Mouse (Mus musculus): ENCODE results near the gene Ttc30a2.

Gene Ttc30a2

DNA sequence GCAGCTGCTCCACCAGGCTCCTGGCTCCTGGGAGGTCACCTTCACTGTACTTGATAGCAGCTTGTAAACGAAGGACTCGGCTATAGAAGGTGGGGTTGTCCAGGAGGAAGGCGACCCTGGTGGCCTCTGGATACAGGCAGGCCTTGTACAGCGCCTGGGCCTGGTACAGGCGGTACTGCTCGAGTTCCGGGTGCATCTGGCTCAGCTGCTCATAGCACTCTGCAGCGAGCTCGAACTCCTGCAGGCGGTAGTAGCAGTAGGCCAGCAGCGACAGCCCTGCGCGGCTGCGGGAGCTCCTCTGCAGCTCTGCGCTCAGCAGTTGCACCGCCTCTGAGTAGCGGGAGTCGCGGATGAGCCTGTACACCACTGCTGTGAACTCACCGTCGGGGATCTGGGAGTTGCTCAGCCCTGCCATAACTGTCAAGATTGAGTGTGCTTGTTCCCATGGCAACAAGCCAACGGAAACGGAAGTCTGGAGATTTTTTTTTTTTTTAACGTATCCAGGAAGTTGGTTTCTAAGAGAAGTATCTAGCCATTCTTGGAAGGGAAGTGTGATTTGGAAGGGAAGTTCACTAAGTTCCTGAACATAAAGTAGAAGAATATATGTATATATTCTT is at the start of gene Ttc30a2:
Ttc30a2 (minus strand) TSS at position 419 of the 617 bp plus-strand sequence.
- DNase-seq (ENCODE audit: low spot score in 2 of 2), result peak; percentile 45 to 55

DNA sequence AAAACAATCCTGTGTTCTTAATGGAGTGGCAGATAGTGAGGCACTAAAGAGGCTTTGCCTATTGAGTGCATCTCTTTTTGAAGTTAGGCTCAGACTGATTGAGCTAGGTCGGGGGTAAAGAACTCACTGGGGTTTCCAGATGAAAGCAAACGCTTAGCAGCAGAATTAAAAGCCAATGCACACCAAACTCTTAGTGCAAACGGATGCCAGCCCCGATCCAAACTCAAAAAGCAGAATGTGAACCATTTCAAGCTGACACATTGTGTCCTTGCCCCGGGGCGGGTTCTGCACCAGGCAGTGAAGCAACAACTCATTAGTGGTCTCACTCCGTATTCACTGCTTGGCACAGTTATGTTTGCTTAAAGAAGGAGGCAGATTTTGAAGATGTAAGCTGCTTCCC is 38.9 kb upstream of the Ttc30a2 start:
- peak; percentile 43 for DNase-seq (ENCODE audit: low spot score in 2 of 2)

DNA sequence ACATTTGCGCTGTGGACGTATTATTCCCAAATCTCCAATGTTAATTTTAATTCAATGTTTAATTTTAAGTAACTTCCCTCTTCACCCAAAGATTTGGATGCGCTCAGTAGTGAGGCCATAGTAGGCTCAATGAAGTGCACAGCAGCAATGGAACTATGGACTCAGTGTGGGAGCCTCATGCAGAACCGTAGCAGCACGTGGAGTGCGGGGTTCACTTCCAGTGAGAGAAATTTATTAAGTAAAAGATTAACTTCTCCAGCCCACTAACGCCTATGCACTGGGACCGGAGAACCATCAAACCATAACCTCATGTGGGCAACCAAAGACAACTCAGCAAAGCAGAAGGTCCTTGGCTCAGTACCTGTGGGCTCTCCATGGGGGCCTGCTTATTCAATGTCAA is 38.2 kb upstream of the Ttc30a2 start:
- no peak for DNase-seq (ENCODE audit: low spot score in 2 of 2)

DNA sequence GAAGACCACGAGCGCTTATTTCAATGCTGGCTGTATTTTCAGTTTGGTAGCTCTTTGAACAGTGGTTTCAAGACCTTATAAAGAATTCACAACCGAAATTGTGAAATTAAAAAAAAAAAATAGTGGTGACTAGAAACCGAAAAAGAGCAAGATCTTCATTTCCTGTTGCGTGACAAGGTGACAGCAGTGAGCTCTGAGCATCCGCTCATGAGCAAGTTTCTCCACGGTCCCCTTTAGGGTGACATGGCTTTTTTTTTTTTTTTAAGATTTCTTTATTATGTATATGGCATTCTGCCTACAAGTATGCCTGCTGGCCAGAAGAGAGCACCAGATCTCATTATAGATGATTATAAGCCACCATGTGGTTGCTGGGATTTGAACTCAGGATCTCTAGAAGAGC is 37.5 kb upstream of the Ttc30a2 start:
- no peak for DNase-seq (ENCODE audit: low spot score in 2 of 2)

DNA sequence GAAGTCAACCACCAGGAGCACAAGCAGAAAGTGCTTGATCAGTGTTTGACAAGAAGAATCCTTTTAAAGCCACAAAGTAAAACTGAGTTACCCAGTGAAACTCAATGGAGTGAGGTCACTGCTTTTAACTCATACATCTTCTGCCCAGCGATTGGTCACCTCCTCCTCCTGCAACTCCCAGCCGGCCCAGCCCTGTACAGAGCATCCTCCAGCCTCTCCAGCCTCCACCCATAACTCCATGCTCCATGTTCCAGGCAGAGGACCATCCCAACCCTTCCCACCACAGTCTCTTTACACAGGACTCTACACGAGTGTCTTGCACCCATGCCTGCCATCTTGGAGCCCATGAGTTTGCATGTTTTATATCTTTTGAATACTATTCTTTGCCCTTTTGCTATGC is 36.7 kb upstream of the Ttc30a2 start:
- DNase-seq (ENCODE audit: low spot score in 2 of 2), result no peak

DNA sequence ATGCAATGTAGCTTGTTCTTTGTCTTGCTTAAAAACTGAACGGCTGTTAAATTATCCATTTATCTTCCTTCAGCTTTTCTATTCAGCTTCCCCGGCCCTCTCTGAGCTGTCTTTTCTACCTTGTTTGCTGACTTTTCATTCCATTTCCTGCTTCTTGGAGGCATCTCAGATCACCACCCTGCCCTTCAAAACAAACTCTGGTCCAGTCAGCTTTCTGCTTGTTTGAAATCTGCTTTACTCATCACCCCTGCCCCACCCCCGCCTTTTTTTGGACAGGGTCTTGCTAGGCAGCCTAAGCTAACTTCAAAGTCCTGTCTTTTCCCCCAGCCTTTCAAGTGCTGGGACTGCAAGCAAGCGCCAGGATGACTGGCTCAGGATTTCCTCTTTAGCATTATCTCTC is 28.2 kb upstream of the Ttc30a2 start:
- no peak for DNase-seq (ENCODE audit: low spot score in 2 of 2)

DNA sequence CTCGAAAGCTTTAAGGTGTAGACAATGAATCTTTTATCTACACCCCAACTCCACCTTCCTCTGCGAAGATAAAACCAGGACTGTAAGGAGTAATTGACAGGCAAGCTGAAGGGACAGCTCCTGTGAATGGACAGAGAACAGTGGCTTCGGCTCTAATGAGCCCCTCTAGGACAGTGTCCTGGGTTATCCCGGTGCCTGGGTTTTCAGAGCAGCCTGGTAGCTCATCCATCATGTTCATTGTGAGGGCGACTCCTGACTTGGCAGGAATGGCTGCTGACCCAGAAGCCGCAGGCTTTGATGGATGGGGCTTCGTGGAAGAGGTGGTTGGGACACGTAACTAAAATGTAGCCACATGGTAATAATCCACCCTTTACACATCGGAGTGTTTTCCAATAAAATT is 24.9 kb upstream of the Ttc30a2 start:
- no peak for DNase-seq (ENCODE audit: low spot score in 2 of 2)

DNA sequence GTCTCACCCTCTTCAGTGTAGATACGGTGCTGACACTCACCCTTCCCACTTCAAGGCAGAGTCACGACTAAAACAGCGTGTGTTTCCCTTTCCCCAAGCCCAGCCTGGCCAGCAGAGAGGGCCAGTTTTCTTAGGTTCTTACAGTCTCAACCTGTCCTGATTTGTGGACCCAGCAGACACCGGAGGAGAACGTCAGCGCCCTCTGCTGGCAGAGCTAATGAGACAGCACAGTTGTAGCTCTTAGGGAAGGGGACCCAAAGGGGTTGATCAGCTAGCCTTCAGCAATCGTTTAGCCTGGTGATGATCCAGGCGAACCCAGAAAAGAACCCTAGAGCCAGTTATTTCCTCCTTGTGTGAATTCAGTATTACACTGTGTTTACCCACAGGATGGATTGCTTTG is 23.4 kb upstream of the Ttc30a2 start:
- peak; percentile 35 to 62 for DNase-seq (ENCODE audit: low spot score in 2 of 2)

DNA sequence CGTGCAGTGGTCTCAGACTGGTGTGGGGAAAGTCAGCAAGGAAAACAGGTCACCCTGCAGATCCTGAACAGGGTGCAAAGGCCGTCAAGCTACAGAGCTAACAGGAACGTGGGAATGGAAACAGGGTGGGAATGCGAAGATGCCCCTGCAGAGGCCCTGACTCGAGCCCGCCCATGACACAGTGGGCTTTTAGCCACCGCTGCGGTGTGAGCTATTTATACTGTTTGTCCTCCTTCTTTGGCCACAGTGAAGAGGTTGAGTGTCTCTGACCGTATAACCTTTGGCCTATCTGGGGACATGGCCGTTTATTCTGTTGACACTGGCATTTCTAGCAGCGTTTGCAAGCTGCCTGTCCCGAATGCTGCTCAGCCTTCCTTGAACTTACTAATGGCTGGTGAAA is 21.7 kb upstream of the Ttc30a2 start:
- no peak for DNase-seq (ENCODE audit: low spot score in 2 of 2)

DNA sequence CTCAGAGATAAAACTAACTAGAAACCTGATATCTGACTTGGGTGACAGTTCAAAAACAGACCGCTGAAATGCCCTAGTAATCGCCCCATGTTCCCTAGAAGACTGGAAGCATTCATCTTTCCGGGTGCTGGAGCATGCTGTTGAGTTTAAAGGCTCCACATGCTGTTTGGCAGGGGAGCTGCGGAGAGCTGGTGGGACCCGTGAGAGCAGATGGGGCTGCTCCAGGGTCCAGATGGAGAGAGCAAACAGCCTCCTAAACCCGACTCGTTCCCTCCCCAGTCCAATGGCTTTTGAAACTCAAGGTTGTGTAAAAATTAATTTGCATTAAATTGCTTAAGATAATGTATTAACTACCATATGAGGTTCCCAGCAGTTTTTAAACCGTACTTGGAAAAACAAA is 20.7 kb upstream of the Ttc30a2 start:
- peak; percentile 43 to 54 for DNase-seq (ENCODE audit: low spot score in 2 of 2)

DNA sequence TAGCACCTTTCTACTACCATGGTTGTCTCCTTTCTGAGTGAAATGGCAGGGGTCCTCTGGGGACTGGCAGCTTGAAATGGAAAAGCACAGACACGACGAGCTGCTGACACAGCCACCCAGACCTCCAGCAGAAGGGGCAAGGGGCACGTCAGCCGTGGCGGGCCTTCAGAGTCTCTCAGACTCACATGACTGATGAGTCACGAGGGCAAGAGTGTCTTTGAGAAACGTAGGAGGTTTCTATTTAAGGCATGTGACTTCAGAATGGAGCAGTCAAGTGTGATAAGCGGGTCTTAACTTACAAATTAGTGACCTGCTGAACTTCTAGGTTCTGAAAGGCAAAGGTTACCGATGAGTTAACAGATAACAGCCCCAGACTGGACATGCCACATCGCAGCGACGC is 19.8 kb upstream of the Ttc30a2 start:
- no peak for DNase-seq (ENCODE audit: low spot score in 2 of 2)

DNA sequence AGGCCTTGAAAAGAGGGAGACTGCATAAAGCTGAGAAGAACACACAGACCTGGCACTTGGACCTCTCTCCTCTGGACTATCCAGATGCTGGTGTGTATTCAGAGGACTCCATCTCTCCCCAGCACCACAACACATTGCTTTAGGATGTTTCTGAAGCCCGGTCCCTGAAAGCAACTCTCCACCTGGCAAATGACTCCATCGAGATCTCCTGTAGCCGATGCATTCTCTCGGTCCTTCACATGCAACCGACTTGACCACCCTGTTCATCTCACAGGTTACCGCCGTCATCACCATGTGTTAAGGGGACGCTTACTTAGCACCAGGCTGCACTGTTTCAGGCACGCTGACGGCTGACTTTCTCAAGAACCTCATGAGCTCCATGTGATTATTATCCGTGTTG is 16.9 kb upstream of the Ttc30a2 start:
- DNase-seq (ENCODE audit: low spot score in 2 of 2), result no peak

DNA sequence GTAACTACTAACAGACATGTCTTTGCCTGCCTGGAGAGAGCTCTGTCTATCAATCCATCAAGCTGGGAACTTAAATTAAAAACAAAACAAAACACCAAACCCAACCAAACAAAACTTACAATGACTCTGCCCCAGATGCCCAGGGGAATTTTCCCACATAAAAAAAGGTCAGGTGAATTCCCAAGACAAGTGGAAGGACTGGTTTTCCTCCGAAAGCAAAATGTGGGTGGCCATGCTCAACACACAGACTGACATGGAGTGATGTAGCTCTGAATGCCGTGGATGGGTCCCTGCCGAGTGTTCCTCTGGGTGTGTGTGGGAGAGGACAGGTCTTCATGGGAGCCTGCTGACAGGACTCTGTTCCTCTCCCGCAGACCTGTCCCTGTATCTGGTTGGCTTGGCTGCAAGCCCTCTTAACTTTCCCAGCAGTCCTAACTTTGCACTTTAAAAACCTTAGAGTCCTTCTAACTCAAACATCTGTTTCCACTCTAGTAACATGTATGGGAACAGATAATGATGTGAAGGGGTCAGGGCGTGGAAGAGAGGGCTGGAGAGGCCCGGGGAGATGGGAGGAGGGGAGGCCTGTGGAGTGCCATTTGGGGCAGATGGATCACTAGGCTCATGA is 13.7 kb upstream of the Ttc30a2 start:
- DNase-seq (ENCODE audit: low spot score in 2 of 2), result no peak

DNA sequence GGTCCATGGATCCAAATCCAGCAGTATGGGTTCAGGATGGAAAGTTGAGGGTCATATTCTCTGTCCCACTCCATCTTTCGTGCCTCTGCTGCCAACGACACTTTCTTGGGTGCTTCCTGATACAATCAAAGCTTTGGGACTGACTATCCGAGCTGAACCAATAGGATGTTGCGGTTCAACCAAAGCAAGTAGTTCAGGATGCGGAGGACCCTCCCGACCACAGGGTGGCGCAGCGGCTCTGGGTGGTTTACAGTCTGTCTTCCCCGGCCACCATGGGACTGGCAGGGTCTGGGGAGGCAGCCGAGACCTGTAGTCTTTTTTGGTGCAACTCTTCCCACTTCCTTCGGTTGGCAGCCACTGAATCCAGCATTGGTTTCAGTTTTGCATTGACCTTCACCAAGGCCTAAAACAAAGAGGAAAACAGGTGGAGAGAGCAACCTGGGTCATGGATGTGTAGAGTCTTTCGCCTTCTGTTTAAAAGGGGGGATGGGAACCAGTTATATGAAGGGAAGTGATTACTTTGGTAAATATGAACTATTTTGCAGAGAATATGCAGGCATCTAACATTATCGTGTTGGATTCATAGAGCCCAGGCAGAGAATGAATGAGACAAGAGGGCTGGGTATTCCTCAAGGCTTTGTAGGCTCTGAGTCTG is 13.0 kb upstream of the Ttc30a2 start:
- peak; percentile 50 to 74 for DNase-seq (ENCODE audit: low spot score in 2 of 2)

DNA sequence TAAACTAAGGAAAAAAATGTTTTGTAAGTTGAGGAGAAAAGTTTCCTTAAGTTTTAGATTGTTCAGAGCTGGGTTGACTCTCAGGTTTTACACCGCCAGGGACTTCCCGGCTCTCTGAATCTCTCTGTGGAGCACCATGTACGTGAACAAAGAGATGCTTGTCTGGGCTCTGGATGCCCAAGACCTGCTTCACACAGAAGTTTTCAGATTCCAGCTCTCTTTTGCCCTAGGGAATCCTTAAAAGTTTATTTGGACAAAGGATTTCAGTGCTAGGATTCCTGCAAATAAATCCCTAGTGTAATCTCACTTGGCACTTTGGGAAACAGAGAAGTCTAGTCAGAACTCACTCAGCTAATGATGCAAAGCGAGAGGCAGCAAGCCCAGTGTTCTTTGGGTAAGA is 11.7 kb upstream of the Ttc30a2 start:
- no peak for DNase-seq (ENCODE audit: low spot score in 2 of 2)

DNA sequence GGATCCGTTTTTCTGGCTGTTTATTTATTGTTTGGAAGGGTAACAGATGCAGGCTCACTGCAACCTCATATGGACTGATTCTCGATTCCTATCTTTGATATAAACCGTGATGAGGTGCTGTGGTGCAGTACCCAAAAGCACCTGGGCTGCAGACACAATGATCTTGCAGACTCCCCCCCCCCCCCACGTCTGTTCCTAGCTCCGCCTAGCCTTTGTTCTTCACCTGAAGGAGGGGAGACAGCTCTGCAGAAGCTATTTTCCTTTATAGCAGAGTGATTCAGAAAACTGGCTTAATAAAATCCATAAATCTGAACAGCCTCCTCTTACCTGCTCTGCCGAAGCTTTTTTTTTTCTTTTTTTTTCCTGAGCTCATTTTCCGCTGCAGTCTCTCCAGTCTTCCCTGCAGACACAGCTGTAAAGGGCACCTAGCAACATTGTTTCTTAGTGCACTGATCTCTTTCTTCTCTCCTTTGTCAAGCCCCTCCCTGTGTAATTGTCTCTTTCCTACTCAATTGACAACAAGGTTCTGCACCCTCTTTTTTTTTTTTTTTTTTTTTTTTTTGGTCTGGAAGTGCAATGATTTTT is 10.9 kb upstream of the Ttc30a2 start:
- no peak for DNase-seq (ENCODE audit: low spot score in 2 of 2)

DNA sequence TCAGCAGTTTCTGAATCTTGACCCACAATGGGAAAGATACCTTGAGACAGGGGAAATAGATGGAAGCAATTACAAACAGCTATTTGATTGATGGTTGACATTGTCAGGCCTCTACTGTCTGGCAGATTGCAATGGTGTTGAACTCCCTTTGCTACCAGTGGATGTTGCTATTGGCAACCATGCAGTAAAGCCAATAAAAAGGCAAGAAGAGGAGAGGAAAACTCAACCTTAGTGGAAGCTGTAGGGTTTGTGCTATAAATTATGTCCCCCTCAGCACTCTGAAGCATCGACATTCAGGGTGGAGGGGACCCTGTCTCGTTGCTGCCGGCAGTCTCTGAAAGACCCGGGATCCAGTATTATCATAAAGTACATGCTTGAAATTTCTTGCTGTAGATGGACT is 10.4 kb upstream of the Ttc30a2 start:
- no peak for DNase-seq (ENCODE audit: low spot score in 2 of 2)

DNA sequence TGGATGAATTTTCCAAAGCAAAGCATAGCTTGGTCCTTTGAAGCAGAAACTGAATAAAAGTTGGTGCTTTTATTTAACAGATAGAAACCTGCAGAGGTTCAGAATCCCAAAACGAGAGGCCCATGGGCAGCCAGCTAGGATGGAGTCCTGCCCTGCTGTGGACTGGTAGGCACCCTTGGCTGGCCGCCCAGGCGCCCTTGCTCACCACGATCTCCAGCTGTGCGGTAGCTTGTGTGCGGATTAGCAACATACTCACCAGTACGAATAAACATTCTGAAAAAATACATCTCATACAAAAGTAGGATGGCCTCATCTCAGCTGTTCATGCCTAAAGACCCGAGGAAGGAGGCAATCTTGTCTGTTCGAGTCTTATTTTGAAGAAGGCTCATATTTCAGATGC is 9.8 kb upstream of the Ttc30a2 start:
- no peak for DNase-seq (ENCODE audit: low spot score in 2 of 2)

DNA sequence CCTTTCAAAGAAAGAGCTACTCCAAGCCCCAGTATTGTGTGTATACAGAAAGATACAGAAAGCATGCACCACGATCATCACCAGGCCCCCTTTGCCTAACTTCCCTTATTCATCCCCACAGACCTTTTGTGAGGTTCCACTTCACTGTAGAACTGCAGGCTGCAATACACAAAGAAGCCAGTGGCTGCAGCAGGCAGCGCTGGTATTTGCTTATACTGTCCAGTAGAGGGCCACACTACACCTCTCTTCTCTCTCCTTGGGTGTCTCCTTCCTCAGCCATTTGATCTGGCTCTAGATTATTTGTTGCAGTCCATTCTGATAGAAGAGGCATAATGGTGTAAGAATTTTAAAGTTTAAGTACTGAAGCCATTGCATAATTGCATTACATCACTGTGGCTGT is 7.2 kb upstream of the Ttc30a2 start:
- peak; percentile 83 to 86 for DNase-seq (ENCODE audit: low spot score in 2 of 2)

DNA sequence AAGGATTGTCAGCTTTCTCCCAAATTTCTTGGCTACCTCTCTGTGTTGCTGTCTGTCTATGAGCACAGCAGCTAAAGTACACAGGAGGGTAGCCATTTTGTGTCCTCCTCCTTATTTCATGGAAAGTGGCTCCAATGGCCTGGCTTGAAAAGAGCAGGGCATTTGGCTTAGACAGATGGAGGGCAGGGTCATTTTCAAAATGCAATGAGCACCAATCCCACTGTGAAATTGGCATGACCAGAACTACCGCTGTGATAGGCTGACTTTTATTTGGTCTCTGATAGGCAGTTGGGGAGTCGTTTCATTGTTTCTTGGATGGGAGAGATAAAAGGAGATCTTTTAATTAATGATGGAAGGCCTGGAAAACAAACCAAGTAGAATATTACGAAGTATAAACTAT is 5.9 kb upstream of the Ttc30a2 start:
- no peak for DNase-seq (ENCODE audit: low spot score in 2 of 2)

DNA sequence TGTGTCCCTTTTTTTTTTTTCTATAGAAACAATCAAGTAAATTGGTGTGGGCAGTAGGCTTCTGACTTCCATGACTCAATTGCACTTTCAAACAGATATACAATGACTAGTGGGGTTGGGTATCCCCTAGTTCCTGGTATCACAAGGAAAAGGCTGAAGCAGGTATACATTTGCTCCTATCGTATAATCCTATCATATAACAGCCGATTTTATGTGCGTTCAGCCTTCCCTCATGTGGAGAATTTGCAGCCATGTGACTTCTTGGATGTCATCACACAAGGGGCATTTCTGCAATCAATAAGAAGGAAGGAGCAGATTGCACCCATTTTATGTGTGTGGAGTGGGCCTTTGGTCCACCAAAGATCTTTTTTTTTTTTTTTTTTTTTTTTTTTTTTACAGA is 5.1 kb upstream of the Ttc30a2 start:
- DNase-seq (ENCODE audit: low spot score in 2 of 2), result no peak

DNA sequence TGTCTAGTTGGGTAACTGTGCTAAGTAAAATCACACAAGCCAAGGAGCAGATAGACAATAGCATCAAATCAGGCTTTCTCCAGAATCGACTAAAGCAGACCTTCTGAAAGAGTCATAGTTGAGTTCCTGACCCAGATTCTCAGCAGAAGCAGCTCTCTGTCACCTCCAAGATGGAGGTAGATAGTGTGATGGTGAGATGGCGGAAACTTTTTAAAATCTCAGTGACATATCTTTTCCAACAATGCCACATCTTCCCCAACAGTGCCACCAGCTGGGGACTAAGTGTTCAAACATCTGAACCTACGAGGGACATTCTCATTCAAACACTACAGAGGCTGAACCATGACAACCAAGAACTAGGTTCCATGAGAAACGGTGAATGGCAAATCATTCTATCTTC is 4.7 kb upstream of the Ttc30a2 start:
- DNase-seq (ENCODE audit: low spot score in 2 of 2), result no peak

DNA sequence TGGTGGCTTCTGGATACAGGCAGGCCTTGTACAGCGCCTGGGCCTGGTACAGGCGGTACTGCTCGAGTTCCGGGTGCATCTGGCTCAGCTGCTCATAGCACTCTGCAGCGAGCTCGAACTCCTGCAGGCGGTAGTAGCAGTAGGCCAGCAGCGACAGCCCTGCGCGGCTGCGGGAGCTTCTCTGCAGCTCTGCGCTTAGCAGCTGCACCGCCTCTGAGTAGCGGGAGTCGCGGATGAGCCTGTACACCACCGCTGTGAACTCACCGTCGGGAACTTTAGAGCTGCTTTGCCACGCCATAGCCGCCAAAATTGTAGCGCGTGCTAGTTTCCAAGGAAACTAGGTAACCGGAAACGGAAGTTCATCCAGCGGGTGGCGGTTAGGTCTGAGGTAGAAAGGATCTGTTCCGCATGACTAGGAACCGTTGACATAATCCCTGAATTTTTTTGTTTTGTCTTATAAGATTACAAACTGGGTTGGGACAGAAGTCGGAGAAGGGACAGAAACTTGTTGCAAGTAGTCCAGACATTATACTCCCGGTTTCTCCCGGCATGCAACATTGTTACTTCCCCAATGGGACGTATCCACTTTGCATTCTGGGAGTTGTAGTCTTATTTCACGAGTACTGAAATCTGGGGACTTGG is 3.6 kb upstream of the Ttc30a2 start, which contains the start of gene Ttc30a1:
Ttc30a1 (minus strand) TSS at position 528 of the 642 bp plus-strand sequence.
- peak; percentile 83 to 88 for DNase-seq (ENCODE audit: low spot score in 2 of 2)
